Mouse (Mus musculus) liver, adult 2 months (tissue): ENCODE measurements around the gene Slc22a16. TPM values are rescaled to one million over a fixed set of nuclear protein-coding genes. Genes with fewer than 3 reads are reported as not detected.

Experiments
- DNase-seq: peaks from one replicate; pipeline ENCODE4 v3.0.0-alpha.2; 2011; ENCODE audit warnings: low read depth, low spot score; ENCODE audit errors: extremely low read depth
- H3K27ac ChIP-seq: fragments of 200-500 bp; replicated peaks from 2 replicates; pipeline ENCODE4 v1.5.1; 2012; ENCODE audit warnings: low read depth, mild to moderate bottlenecking, control low read depth, inconsistent platforms, low read length; ENCODE audit not compliant: insufficient read depth
- H3K27me3 ChIP-seq: fragments of 200-500 bp; 2 replicates; pipeline ENCODE4 v1.6.1; 2012; ENCODE audit warnings: mild to moderate bottlenecking, moderate library complexity, low read length, inconsistent platforms; ENCODE audit not compliant: control insufficient read depth, insufficient read depth
- H3K36me3 ChIP-seq: fragments of 200-500 bp; 2 replicates; pipeline ENCODE4 v1.6.1; 2012; ENCODE audit warnings: low read length, inconsistent platforms; ENCODE audit not compliant: control insufficient read depth, insufficient read depth
- H3K4me1 ChIP-seq: fragments of 200-500 bp; 2 replicates; pipeline ENCODE4 v1.6.1; 2011; ENCODE audit warnings: low read length; ENCODE audit not compliant: control insufficient read depth, insufficient read depth
- H3K4me3 ChIP-seq: fragments of 200-500 bp; 2 replicates; pipeline ENCODE4 v1.5.1; 2011; ENCODE audit warnings: low read depth, mild to moderate bottlenecking, control low read depth, low read length, moderate library complexity; ENCODE audit not compliant: insufficient read depth
- H3K79me2 ChIP-seq: fragments of 200-500 bp; 2 replicates; pipeline ENCODE4 v1.6.1; 2012; ENCODE audit warnings: inconsistent platforms, mild to moderate bottlenecking, low read length, moderate library complexity; ENCODE audit not compliant: control insufficient read depth, insufficient read depth
- H3K9ac ChIP-seq: fragments of 200-500 bp; 2 replicates; pipeline ENCODE4 v1.6.1; 2012; ENCODE audit warnings: low read depth, mild to moderate bottlenecking, control low read depth, inconsistent platforms, low read length
- CTCF ChIP-seq: fragments of 200-500 bp; IDR thresholded peaks from 2 replicates; pipeline ENCODE4 v1.5.1; 2011; ENCODE audit warnings: low read depth, low read length, control low read depth
- POLR2A ChIP-seq: fragments of 200-500 bp; IDR thresholded peaks from 2 replicates; pipeline ENCODE4 v1.6.1; 2011; ENCODE audit warnings: low read length, control low read depth; ENCODE audit not compliant: insufficient read depth; ENCODE audit errors: extremely low read depth
- WGBS: fragments of 180-500 bp; shearing (Covaris S2); methylation state at CpG from one replicate; pipeline ENCODE4 v1.1.7; 2018; 5-methylcytosine and 5-hydroxymethylcytosine counted together
- polyA plus RNA-seq: library from polyadenylated mRNA; depleted of rRNA; stranded (reverse); fragments of >200 nt; gene quantifications from 2 replicates; pipeline ENCODE4 v1.2.3, GENCODE M21; 2012
- total RNA-seq: library from RNA; depleted of rRNA; stranded (reverse); fragments of >200 nt; gene quantifications from 2 replicates; pipeline ENCODE4 v1.2.3, GENCODE M21; 2014

Gene Slc22a16
- total and polyA plus RNA-seq, 2 experiments, result not detected

DNA sequence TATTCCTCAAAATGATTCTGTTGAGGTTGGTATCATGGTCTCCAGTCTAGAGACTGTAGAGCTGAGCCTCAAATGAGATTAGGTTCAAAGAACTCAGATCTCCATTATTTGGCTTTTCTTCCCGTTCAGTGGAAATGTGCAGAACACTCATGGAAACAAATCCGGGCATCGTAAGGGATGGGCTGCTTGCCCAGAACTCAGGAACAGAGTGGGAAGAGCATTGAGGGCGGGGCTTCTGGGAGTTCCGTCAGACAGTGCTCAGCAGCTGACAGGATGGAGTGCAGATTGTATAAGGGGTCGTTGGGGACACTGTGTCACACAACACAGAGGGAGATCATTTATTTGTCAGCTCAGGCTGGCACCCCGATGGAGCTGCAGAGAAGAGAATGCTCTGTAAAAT lies 22.1 kb downstream of the Slc22a16 start:
- H3K36me3 ChIP-seq, result no peaks in the 10 kb centered on the region
- 69% methylated on average over 7 of the region's 7 CpGs for WGBS
- no peak for TF ChIP-seq POLR2A
- no peak for TF ChIP-seq CTCF
- H3K27me3 ChIP-seq, result peaks cover 3% of the 10 kb centered on the region; the same call in 1 of the 2 replicates
- no peak overlapping the region for H3K27ac ChIP-seq
- H3K79me2 ChIP-seq, result no peaks in the 10 kb centered on the region
- H3K4me3 ChIP-seq, result no peak overlapping the region
- H3K4me1 ChIP-seq, result peaks cover under 1% of the 10 kb centered on the region; the same call in 1 of the 2 replicates
- no peak for DNase-seq
- no peak overlapping the region for H3K9ac ChIP-seq

GRCm38 (mm10) chr10:40597177-40597576 lies 27.0 kb downstream of the Slc22a16 start:
- WGBS, result 46% methylated on average over 3 of the region's 3 CpGs

DNA sequence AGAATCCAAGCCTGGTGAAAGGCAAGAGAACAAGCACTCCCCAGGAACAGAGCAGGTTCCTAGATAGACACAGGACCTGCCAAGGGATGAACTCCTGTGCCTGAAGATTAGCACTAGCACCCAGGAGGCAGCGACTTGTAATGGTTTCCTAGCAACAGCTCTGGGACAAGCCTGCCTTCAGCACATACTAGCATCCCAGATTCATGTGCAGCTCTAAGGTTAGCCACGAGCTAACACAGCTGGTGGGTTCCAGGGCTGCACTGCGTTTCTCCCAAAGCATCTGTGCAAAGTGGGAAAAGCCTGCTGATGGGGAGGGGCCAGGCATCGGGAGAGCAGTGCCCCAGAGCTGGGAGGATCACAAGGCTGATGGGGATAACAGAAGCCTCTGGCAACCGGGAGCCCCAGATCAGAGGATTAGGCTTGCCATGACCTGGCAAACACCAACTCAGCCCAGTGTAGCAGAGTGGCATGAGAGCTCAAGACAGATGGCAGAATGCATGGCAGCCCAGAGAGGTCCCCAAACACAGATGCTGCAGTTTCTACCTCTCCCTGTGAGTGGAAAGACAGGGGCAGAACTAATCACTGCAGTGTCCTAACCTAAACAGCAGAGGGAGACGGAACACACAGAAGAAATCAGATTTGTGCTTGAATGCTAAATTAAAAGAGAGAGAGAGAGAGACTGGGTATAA lies 34.7 kb downstream of the Slc22a16 start:
- no peak for TF ChIP-seq POLR2A
- TF ChIP-seq CTCF, result no peak
- 72% methylated on average over 6 of the region's 6 CpGs for WGBS
- no peak overlapping the region for H3K4me3 ChIP-seq
- no peak overlapping the region for H3K9ac ChIP-seq
- no peaks in the 10 kb centered on the region for H3K27me3 ChIP-seq
- DNase-seq, result peak; percentile 6
- no peaks in the 10 kb centered on the region for H3K36me3 ChIP-seq
- no peaks in the 10 kb centered on the region for H3K79me2 ChIP-seq
- H3K4me1 ChIP-seq, result no peaks in the 10 kb centered on the region
- no peak overlapping the region for H3K27ac ChIP-seq

More at GRCm38 (mm10) chr10:40597177-40597576, 27.0 kb downstream of the Slc22a16 start:
- H3K4me3 ChIP-seq, result no peak overlapping the region
- peaks cover 2% of the 10 kb centered on the region; the same call in 1 of the 2 replicates for H3K27me3 ChIP-seq
- no peaks in the 10 kb centered on the region for H3K36me3 ChIP-seq
- no peak overlapping the region for H3K9ac ChIP-seq
- H3K4me1 ChIP-seq, result peaks cover 4% of the 10 kb centered on the region; the same call in 1 of the 2 replicates
- no peaks in the 10 kb centered on the region for H3K79me2 ChIP-seq
- DNase-seq, result peak; percentile 73
- no peak for TF ChIP-seq POLR2A
- TF ChIP-seq CTCF, result no peak
- no peak overlapping the region for H3K27ac ChIP-seq

DNA sequence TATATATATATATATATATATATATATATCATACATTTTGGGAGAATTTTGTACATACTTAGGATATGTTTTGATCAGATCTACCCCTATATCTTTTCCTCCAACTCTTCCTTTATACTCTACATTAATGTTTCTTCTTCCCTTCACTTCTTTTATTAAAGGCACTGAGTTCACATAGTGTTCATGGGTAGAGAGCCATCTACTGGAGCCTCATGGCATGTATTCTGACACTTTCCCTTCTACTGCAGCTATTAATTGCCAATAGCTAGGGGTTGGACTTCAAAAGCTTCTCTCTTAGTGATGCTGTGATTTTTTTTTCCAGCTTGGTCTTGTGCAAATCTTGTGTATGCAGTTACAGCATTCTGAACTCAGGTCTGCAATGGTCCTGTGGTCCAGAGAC lies 47.8 kb downstream of the Slc22a16 start:
- no peaks in the 10 kb centered on the region for H3K79me2 ChIP-seq
- no peak for DNase-seq
- no peaks in the 10 kb centered on the region for H3K4me1 ChIP-seq
- TF ChIP-seq POLR2A (no peak), CTCF (no peak)
- H3K9ac ChIP-seq, result no peak overlapping the region
- H3K27me3 ChIP-seq, result no peaks in the 10 kb centered on the region
- no peak overlapping the region for H3K27ac ChIP-seq
- H3K36me3 ChIP-seq, result no peaks in the 10 kb centered on the region
- H3K4me3 ChIP-seq, result no peak overlapping the region

GRCm38 (mm10) chr10:40619760-40620159 lies 49.6 kb downstream of the Slc22a16 start:
- Histone ChIP-seq H3K27ac (no peak overlapping the region), H3K4me1 (no peaks in the 10 kb centered on the region), H3K9ac (no peak overlapping the region), H3K79me2 (no peaks in the 10 kb centered on the region), H3K27me3 (no peaks in the 10 kb centered on the region), H3K4me3 (no peak overlapping the region), H3K36me3 (no peaks in the 10 kb centered on the region)
- no peak for TF ChIP-seq CTCF
- TF ChIP-seq POLR2A, result no peak
- WGBS, result 81% methylated on average over 1 of the region's 1 CpGs
- no peak for DNase-seq

DNA sequence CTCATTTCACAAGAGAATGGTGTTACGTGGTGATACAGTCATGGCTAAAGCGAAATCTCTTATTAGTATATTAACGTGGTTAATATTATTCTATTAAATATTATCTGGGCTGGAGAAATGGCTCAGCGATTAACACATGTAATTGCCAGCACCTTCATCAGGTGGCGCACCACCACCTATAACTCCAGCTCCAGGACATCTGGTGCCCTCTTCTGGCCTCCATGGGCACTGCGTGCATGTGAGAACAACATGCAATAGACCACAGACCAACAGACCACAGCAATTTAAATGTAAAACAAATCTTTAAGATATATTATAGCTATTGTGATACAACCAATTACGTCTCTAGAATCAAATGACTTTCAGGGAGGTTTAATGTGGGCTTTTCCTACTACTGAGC lies 59.0 kb downstream of the Slc22a16 start:
- Histone ChIP-seq H3K36me3 (peaks cover 11% of the 10 kb centered on the region), H3K27me3 (no peaks in the 10 kb centered on the region), H3K79me2 (peaks cover 3% of the 10 kb centered on the region; the same call in 1 of the 2 replicates), H3K4me3 (no peak overlapping the region), H3K9ac (no peak overlapping the region), H3K27ac (peak overlapping the region; percentile 83), H3K4me1 (peaks cover 6% of the 10 kb centered on the region; the same call in 1 of the 2 replicates)
- peak; percentile 76 for DNase-seq
- WGBS, result 83% methylated on average over 7 of the region's 7 CpGs
- TF ChIP-seq CTCF (peak; percentile 90), POLR2A (no peak)
